Mouse (Mus musculus): ENCODE results near the gene Cog8.

The Cog8 gene

GRCm38 (mm10) chr8:107056076-107056972 lies at the start of gene Cog8, which contains the start of gene Nip7:
Gene Cog8 (minus strand): TSS chr8:107056689.
Gene Nip7 (plus strand): TSS chr8:107056877.
- DNase-seq (ENCODE audit: low read depth, low spot score), result peak; percentile 96

DNA sequence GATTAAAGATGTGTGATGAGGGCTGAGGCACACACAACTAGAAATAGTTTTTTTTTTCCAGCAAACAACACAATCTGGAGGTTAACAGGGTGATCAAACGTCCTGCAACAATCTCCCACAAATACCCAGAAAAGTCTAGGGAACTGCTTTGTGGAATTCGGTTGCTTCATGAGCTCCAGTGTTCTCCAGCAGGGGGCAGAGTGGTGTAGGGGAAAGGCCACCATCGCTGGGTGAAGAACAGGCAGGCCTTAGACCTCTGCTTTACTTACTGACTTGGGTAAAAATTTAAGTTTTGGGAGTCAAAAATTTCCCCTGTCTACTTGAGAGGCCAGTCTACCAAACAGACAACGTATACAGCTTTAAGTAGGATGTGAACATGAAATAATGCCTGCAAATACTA lies 48.1 kb upstream of the Cog8 start:
- peak; percentile 47 for DNase-seq (ENCODE audit: low read depth, low spot score)

GRCm38 (mm10) chr8:107100635-107101034 lies 44.1 kb upstream of the Cog8 start:
- no peak for DNase-seq (ENCODE audit: low read depth, low spot score)

DNA sequence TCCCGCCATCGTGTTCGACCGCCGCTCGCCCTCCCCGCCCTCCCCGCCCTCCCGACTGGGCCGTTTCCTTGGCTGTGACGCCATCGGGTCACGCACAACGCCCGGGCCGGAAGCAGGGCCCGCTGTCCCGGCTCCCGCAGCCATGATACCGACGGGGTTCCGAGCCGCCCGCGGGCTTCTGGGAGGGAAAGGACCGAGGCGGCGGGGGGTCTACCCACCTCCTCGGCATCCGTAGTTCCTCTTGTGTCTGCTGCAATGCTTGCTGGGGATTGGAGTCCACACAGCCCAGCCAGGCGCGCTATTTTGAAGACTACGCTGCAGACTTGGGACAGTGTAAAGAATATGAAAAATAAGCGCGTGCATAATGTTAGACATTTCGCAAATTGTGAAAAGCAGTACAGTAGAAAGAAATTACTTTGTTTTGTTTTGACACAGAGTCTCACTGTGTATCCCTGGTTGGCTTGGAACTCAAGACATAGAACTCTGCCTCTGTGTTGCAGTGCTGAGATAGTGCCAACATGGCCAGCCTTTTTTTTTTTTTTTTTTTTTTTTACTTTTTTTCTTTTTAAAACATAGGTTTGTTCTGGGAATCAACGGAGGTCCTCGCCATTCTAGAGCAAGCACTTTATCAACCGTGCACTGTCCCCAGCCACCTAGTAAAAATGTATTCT lies 40.0 kb upstream of the Cog8 start, which contains the start of gene Terf2:
TSS of gene Terf2 (minus strand) at position 182 of the 671 bp plus-strand sequence.
- DNase-seq (ENCODE audit: low read depth, low spot score), result peak; percentile 90

DNA sequence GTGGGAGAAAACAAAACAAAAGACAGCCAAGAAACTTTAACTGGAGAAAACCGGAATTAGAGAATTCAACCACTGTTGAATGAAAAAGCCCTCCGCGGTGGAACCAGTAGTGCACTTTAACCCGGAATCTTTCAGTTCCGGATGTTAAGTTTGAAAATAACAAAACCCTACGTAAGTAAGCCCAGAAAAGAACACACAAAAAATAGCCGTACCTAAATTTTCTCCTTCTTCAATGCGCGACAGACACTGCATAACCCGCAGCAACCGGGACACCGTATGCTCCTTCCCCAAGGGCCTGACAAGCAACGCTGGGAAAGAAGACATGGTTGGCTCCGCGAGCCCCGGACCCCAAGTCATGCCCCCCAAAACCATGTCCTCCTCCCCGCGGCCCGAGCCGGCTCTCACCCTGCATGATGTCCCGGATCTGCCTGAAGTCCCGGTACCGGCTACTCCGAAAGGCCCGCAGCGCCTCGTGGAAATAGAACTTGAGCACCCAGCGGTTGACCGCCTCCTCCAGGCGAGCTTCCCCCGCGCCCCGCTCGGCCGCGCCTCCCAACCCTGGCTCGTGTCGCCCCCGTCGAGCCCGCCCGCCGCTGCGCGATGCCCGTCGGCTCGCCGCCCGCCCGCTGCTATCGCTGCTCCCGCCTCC lies 39.4 kb upstream of the Cog8 start:
- DNase-seq (ENCODE audit: low read depth, low spot score), result no peak

DNA sequence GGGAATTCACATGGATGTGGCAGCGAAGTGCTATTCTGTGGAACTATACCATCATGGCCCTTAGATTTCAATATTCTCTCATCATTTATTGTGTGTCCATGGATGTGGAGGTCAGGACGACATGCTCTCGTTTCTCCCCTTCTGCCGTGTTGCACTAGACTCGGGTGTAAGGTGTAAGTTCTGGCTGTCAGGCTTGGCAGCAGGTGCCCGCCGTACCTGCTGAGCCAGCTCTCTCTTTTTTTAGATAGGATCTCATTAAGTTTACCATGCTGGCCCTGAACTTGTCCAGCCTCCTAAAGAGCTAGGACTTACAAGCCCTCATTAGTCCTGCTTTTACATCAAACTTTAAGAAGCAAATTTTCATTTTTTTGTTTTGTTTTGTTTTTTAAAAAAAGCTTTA lies 34.0 kb upstream of the Cog8 start:
- no peak for DNase-seq (ENCODE audit: low read depth, low spot score)

- no peak for DNase-seq (ENCODE audit: low read depth, low spot score)
Observed at GRCm38 (mm10) chr8:107088526-107089063, 32.1 kb upstream of the Cog8 start.

- DNase-seq (ENCODE audit: low read depth, low spot score), result no peak
Observed at GRCm38 (mm10) chr8:107086018-107086417, 29.5 kb upstream of the Cog8 start.

- DNase-seq (ENCODE audit: low read depth, low spot score), result no peak
Observed at GRCm38 (mm10) chr8:107085358-107085757, 28.9 kb upstream of the Cog8 start.

GRCm38 (mm10) chr8:107076239-107076888 lies 19.9 kb upstream of the Cog8 start:
- DNase-seq (ENCODE audit: low read depth, low spot score), result no peak

DNA sequence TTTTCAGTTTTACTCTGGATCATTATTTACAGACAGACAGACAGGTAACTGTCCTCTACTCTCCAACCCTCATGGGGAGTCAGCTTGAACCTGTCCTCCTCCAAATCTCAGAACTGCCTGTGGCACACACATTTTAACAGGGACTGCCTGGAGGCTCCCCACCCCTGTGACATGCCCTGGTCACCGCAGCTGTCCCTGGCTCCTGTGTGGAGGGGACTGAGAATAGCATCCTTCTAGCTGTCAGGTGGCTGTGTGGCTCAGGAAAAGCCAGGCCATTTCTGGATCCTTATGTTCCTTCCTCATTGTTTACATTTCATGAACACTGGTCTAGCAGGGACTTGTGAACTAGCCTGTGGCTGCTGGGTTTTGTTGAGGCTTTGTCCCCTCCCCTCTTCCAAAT lies 17.6 kb upstream of the Cog8 start:
- no peak for DNase-seq (ENCODE audit: low read depth, low spot score)

- no peak for DNase-seq (ENCODE audit: low read depth, low spot score)
Observed at GRCm38 (mm10) chr8:107073706-107074105, 17.2 kb upstream of the Cog8 start.

GRCm38 (mm10) chr8:107065511-107066496 lies 9.3 kb upstream of the Cog8 start, which contains the start of gene Tmed6:
Gene Tmed6 (minus strand): TSS chr8:107065644.
- no peak for DNase-seq (ENCODE audit: low read depth, low spot score)

GRCm38 (mm10) chr8:107062613-107063012 lies 6.1 kb upstream of the Cog8 start:
- DNase-seq (ENCODE audit: low read depth, low spot score), result no peak

DNA sequence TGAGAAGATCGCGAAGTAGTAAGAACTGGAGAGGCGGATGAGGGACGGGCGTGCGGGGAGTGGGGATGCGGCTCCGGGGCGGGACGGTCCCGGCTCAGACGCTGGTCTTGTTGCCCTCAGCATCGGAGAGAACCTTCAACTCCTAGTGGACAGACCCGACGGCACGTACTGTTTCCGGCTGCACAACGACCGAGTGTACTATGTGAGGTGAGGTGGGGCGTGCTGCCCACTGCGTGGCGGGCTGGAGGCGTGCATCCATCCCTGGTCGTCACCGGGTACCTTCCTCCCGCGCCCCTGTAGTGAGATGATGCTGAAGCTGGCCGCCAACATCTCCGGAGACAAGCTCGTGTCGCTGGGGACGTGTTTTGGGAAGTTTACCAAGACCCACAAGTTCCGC lies 482 bp upstream of the Cog8 start:
- no peak for DNase-seq (ENCODE audit: low read depth, low spot score)

GRCm38 (mm10) chr8:107052046-107052445 lies 4.4 kb downstream of the Cog8 start:
- no peak for DNase-seq (ENCODE audit: low read depth, low spot score)

DNA sequence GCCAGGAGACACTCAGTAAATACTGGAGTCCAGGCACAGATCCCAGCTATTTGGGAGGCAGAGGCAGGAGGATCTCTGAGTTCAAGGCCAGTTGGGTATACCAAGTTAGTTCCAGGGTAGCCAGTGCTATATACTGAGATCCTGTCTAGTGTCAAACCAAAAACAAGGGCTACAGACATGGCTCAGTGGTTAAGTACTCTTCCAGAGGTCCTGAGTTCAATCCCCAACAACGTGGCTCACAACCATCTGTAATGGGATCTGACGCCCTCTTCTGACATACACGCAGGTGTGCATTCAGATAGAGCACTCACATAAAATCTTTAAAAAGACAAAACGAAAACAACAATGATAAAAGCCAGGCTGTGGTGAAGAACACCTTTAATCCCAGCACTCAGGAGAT lies 7.0 kb downstream of the Cog8 start:
- DNase-seq (ENCODE audit: low read depth, low spot score), result no peak

- peak; percentile 65 for DNase-seq (ENCODE audit: low read depth, low spot score)
Observed at GRCm38 (mm10) chr8:107048061-107048941, 8.2 kb downstream of the Cog8 start, which contains the start of gene Pdf. Gene Pdf (minus strand): TSS chr8:107048614.

GRCm38 (mm10) chr8:107046976-107047375 lies 9.5 kb downstream of the Cog8 start:
- DNase-seq (ENCODE audit: low read depth, low spot score), result no peak
